Comparison of ENCODE assay signal across 10 mouse cellular contexts in genomic region chr14:8935121-8935520, GRCm38 (mm10).
A peak's percentile ranks its signal among the peaks of the same experiment; 100 is the strongest.
DNase-seq lines count a peak whose midpoint lies in the region; ATAC-seq lines count a peak whose summit lies in the region.
"Had no signal": no experiment of that assay in that cellular context is flagged by ENCODE, and none has a peak within 500 bp of the region (broad histone marks: within the 10 kb centered on the region; RNA-seq: fewer than 3 reads in every experiment).

No protein-coding gene starts in this region.

- no peaks in the 10 kb centered on the region for H3K4me1 ChIP-seq in forebrain, embryonic 11.5 days (replicated peaks; ENCODE audit: control insufficient read depth, insufficient read depth, low read length)
- H3K4me1 ChIP-seq: megakaryocyte, embryonic 14.5 days had no signal

- H3K9ac ChIP-seq in forebrain, embryonic 11.5 days (ENCODE audit: low read length): no peak overlapping the region

- no peak for DNase-seq in cerebellum, adult 9-11 months
- peak; percentile 17 for DNase-seq in ovary, postnatal 14 days (ENCODE audit: low spot score)
- no peak for DNase-seq in ovary, adult 18-20 months (ENCODE audit: low spot score)
- peak; percentile 55 for DNase-seq in forebrain, embryonic 11.5 days (ENCODE audit: low spot score)
- DNase-seq in kidney, postnatal 36 days: peak; percentile 23 to 68
- DNase-seq in lung, postnatal 36 days: peak; percentile 54

- H3K9me3 ChIP-seq in forebrain, embryonic 11.5 days (ENCODE audit: control insufficient read depth, low read length): no peaks in the 10 kb centered on the region

- 0 out of 2 replicates have a peak, but pooled peaks have one; percentile 20 for ATAC-seq in cerebellum, adult (ENCODE audit: insufficient number of reproducible peaks, low FRiP score, low TSS enrichment)
- ATAC-seq in forebrain, embryonic 11.5 days (replicated peaks; ENCODE audit: low FRiP score): peak; percentile 73; the same call in 1 of the 2 replicates
- no peak for ATAC-seq in inflammation-experienced regulatory T-cells, adult 6 months

- 22% methylated on average over 5 of the region's 5 CpGs for WGBS in forebrain, embryonic 11.5 days

- no peak overlapping the region for H3K27ac ChIP-seq in forebrain, embryonic 11.5 days (ENCODE audit: low read depth, low read length)

- H3K36me3 ChIP-seq in forebrain, embryonic 11.5 days (ENCODE audit: control insufficient read depth, insufficient read depth, low read length): no peaks in the 10 kb centered on the region

- no peak overlapping the region for H3K4me2 ChIP-seq in forebrain, embryonic 11.5 days (ENCODE audit: low read depth, low read length, severe bottlenecking)

- no peaks in the 10 kb centered on the region for H3K27me3 ChIP-seq in forebrain, embryonic 11.5 days (ENCODE audit: control insufficient read depth, insufficient read depth, low read length)
- H3K27me3 ChIP-seq: megakaryocyte, embryonic 14.5 days had no signal

- H3K4me3 ChIP-seq in forebrain, embryonic 11.5 days (ENCODE audit: low read depth, low read length): no peak overlapping the region
- H3K4me3 ChIP-seq: erythroblast, embryonic 14.5 days; megakaryocyte, embryonic 14.5 days had no signal

Comparison
In these comparisons a context has a peak if more than half of its experiments do, and no peak if none do; other contexts are left out.
1. DNase-seq: peak in ovary, postnatal 14 days (single experiment), forebrain, embryonic 11.5 days (single experiment), kidney, postnatal 36 days (2 of 2) and lung, postnatal 36 days (single experiment); none in cerebellum, adult 9-11 months (single experiment) and ovary, adult 18-20 months (single experiment).